19 mouse cellular contexts compared by ENCODE assay signal in the genomic region with DNA sequence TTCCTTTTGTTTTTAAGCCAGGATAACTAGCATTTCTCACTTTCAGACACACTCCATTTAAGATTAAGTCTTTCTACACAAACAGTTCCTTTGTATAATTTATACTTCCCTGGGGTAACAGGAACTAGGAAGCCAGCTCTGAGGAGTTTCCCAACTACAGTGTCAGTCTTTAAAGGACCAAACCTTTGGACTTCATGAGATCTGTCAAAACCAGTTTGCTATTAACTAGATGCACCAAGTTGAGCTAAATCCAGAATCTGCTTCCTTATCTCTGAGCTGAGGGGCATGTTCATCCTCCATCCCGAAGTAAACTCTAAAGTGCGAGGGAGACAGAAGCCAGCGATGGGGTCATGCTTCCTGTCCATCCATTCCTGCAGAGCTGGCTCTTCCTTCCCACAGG.
"Had no signal": no experiment of that assay in that cellular context is flagged by ENCODE, and none has a peak within 500 bp of the region (broad histone marks: within the 10 kb centered on the region; RNA-seq: fewer than 3 reads in every experiment).

No protein-coding gene starts in this region.

- H3K27me3 ChIP-seq: hindbrain, embryonic 15.5 days; limb, embryonic 13.5 days; midbrain, embryonic 12.5 days; midbrain, embryonic 15.5 days; neural tube, embryonic 12.5 days; neural tube, embryonic 15.5 days; stomach, embryonic 15.5 days had no signal

- H3K4me2 ChIP-seq: hindbrain, embryonic 15.5 days; limb, embryonic 13.5 days; lung, embryonic 14.5 days; midbrain, embryonic 12.5 days; midbrain, embryonic 15.5 days; neural tube, embryonic 12.5 days; neural tube, embryonic 15.5 days; stomach, embryonic 15.5 days had no signal

- DNase-seq: kidney, postnatal 25 days; layer of hippocampus, adult 9-11 months; lung, embryonic 14.5 days; right cerebral cortex, adult 18-20 months; right cerebral cortex, postnatal 25 days; spleen, adult 18-20 months; thymus, postnatal 25 days had no signal

- H3K9me3 ChIP-seq: hindbrain, embryonic 15.5 days; limb, embryonic 10.5 days; limb, embryonic 13.5 days; midbrain, embryonic 12.5 days; midbrain, embryonic 15.5 days; neural tube, embryonic 12.5 days; neural tube, embryonic 15.5 days; stomach, embryonic 15.5 days had no signal

- H3K4me3 ChIP-seq: hindbrain, embryonic 15.5 days; layer of hippocampus, adult 2 months; limb, embryonic 10.5 days; limb, embryonic 13.5 days; midbrain, embryonic 12.5 days; midbrain, embryonic 15.5 days; neural tube, embryonic 12.5 days; neural tube, embryonic 15.5 days; stomach, embryonic 15.5 days had no signal

- H3K4me1 ChIP-seq: limb, embryonic 10.5 days; limb, embryonic 13.5 days; stomach, embryonic 15.5 days had no signal

- H3K27ac ChIP-seq: hindbrain, embryonic 15.5 days; layer of hippocampus, adult 2 months; limb, embryonic 10.5 days; limb, embryonic 13.5 days; liver, embryonic 14.5 days; macrophage; midbrain, embryonic 12.5 days; midbrain, embryonic 15.5 days; neural tube, embryonic 12.5 days; neural tube, embryonic 15.5 days; stomach, embryonic 15.5 days had no signal

- H3K9ac ChIP-seq: hindbrain, embryonic 15.5 days; limb, embryonic 13.5 days; liver, embryonic 14.5 days; lung, embryonic 14.5 days; midbrain, embryonic 12.5 days; midbrain, embryonic 15.5 days; neural tube, embryonic 12.5 days; neural tube, embryonic 15.5 days; stomach, embryonic 15.5 days had no signal

- ATAC-seq: lung, postnatal 0 days; midbrain, embryonic 15.5 days had no signal

- H3K36me3 ChIP-seq: midbrain, embryonic 15.5 days had no signal
